Mouse (Mus musculus) right cerebral cortex, adult 2 months (tissue): ENCODE data around the gene Ano8.

Experiments used
- DNase-seq, 2 experiments: peaks; one replicate each; pipeline ENCODE4 v3.0.0; 2021 to 2022; ENCODE audit warnings: low spot score in 2 of 2

Ano8 gene

GRCm38 (mm10) chr8:71470913-71471255 is 14.9 kb downstream of the Ano8 start:
- no peak for DNase-seq

GRCm38 (mm10) chr8:71470146-71470912 is 15.4 kb downstream of the Ano8 start:
- DNase-seq, result no peak

GRCm38 (mm10) chr8:71469411-71469810 is 16.4 kb downstream of the Ano8 start:
- peak; percentile 60 to 66 for DNase-seq

GRCm38 (mm10) chr8:71468916-71469315 is 16.8 kb downstream of the Ano8 start, which contains the start of gene Dda1:
Gene Dda1, plus strand, starts transcription at chr8:71469199.
- DNase-seq, result peak; percentile 98 to 99

GRCm38 (mm10) chr8:71468001-71468400 is 17.8 kb downstream of the Ano8 start:
- DNase-seq, result no peak

GRCm38 (mm10) chr8:71467201-71467600 is 18.6 kb downstream of the Ano8 start:
- DNase-seq, result no peak

GRCm38 (mm10) chr8:71466198-71466597 is 19.6 kb downstream of the Ano8 start:
- DNase-seq, result no peak

GRCm38 (mm10) chr8:71465733-71466132 is 20.0 kb downstream of the Ano8 start:
- no peak for DNase-seq

GRCm38 (mm10) chr8:71464513-71465500 is 21.0 kb downstream of the Ano8 start, which contains the start of gene Mrpl34:
Gene Mrpl34, plus strand, starts transcription at chr8:71464959.
- DNase-seq, result peak; percentile 100

GRCm38 (mm10) chr8:71463188-71464033 is 22.4 kb downstream of the Ano8 start, which contains the start of gene Abhd8:
Gene Abhd8, minus strand, starts transcription at chr8:71463655.
- DNase-seq, result peak; percentile 99

- DNase-seq, result peak; percentile 66 to 71
Measured at GRCm38 (mm10) chr8:71462786-71463185, 23.0 kb downstream of the Ano8 start.

- no peak for DNase-seq
Measured at GRCm38 (mm10) chr8:71462191-71462590, 23.6 kb downstream of the Ano8 start.

- no peak for DNase-seq
Measured at GRCm38 (mm10) chr8:71461152-71461840, 24.5 kb downstream of the Ano8 start.

GRCm38 (mm10) chr8:71460716-71461115 is 25.0 kb downstream of the Ano8 start:
- DNase-seq, result no peak

- DNase-seq, result no peak
Measured at GRCm38 (mm10) chr8:71457659-71458270, 28.0 kb downstream of the Ano8 start.

- DNase-seq, result no peak
Measured at GRCm38 (mm10) chr8:71456906-71457305, 28.9 kb downstream of the Ano8 start.

GRCm38 (mm10) chr8:71454668-71455067 is 31.1 kb downstream of the Ano8 start:
- DNase-seq, result no peak

GRCm38 (mm10) chr8:71452669-71453068 is 33.1 kb downstream of the Ano8 start:
- DNase-seq, result no peak

GRCm38 (mm10) chr8:71451777-71452176 is 34.0 kb downstream of the Ano8 start:
- DNase-seq, result no peak

- DNase-seq, result no peak
Measured at GRCm38 (mm10) chr8:71451337-71451736, 34.4 kb downstream of the Ano8 start.
